Mouse (Mus musculus) bone marrow macrophage, adult 2 months (primary cell): Measurements from ENCODE around the gene Cdc37l1. TPM values are rescaled to one million over a fixed set of nuclear protein-coding genes. Genes with fewer than 3 reads are reported as not detected.

Experiments
- H3K27ac ChIP-seq: 2 replicates; pipeline ENCODE4 v1.5.1; 2012; ENCODE audit warnings: low read depth, low read length; ENCODE audit not compliant: insufficient read depth
- H3K4me1 ChIP-seq: 2 replicates; pipeline ENCODE4 v1.6.1; 2012; ENCODE audit warnings: low read length; ENCODE audit not compliant: control insufficient read depth, insufficient read depth
- H3K4me3 ChIP-seq: 2 replicates; pipeline ENCODE4 v1.5.1; 2012; ENCODE audit warnings: mild to moderate bottlenecking, low read length, moderate library complexity; ENCODE audit not compliant: insufficient read depth
- CTCF ChIP-seq: IDR thresholded peaks from 2 replicates; pipeline ENCODE4 v1.5.1; 2012; ENCODE audit warnings: low read depth, mild to moderate bottlenecking, low read length, moderate library complexity
- POLR2A ChIP-seq: IDR thresholded peaks from 2 replicates; pipeline ENCODE4 v1.6.1; 2012; ENCODE audit warnings: mild to moderate bottlenecking, low read depth, low read length, borderline replicate concordance
- polyA plus RNA-seq: library from polyadenylated mRNA; stranded (reverse); fragments of >200 nt; gene quantifications from 2 replicates; pipeline ENCODE4 v1.2.4, GENCODE M21; 2012; ENCODE audit not compliant: missing spikeins, insufficient read depth, insufficient read length

Gene Cdc37l1
- polyA plus RNA-seq, 1 experiment: 30.6 TPM

- H3K4me3 ChIP-seq: no peak overlapping the region
- H3K4me1 ChIP-seq: no peaks in the 10 kb centered on the region
- no peak for TF ChIP-seq CTCF
- no peak for TF ChIP-seq POLR2A
These were observed 65.3 kb downstream of the Cdc37l1 start for GRCm38 (mm10) chr19:29055469-29055868.

GRCm38 (mm10) chr19:29058741-29059140 lies 68.6 kb downstream of the Cdc37l1 start:
- TF ChIP-seq POLR2A: no peak
- TF ChIP-seq CTCF: no peak
- Histone ChIP-seq H3K4me3 (no peak overlapping the region), H3K27ac (no peak overlapping the region), H3K4me1 (peaks cover 2% of the 10 kb centered on the region; the same call in 1 of the 2 replicates)

More at GRCm38 (mm10) chr19:29055469-29055868, 65.3 kb downstream of the Cdc37l1 start:
- H3K27ac ChIP-seq: no peak overlapping the region

GRCm38 (mm10) chr19:29059688-29060087 lies 69.5 kb downstream of the Cdc37l1 start:
- Histone ChIP-seq H3K4me3 (no peak overlapping the region), H3K27ac (no peak overlapping the region), H3K4me1 (peaks cover 2% of the 10 kb centered on the region; the same call in 1 of the 2 replicates)
- TF ChIP-seq POLR2A (no peak), CTCF (no peak)

- Histone ChIP-seq H3K4me1 (peaks cover 2% of the 10 kb centered on the region; the same call in 1 of the 2 replicates), H3K27ac (no peak overlapping the region), H3K4me3 (no peak overlapping the region)
- TF ChIP-seq CTCF: no peak
- no peak for TF ChIP-seq POLR2A
These were observed 70.1 kb downstream of the Cdc37l1 start for GRCm38 (mm10) chr19:29060299-29060698.

GRCm38 (mm10) chr19:29063009-29063408 lies 72.9 kb downstream of the Cdc37l1 start:
- Histone ChIP-seq H3K27ac (no peak overlapping the region), H3K4me1 (peaks cover 5% of the 10 kb centered on the region; the same call in 1 of the 2 replicates), H3K4me3 (no peak overlapping the region)
- TF ChIP-seq CTCF (no peak), POLR2A (no peak)

DNA sequence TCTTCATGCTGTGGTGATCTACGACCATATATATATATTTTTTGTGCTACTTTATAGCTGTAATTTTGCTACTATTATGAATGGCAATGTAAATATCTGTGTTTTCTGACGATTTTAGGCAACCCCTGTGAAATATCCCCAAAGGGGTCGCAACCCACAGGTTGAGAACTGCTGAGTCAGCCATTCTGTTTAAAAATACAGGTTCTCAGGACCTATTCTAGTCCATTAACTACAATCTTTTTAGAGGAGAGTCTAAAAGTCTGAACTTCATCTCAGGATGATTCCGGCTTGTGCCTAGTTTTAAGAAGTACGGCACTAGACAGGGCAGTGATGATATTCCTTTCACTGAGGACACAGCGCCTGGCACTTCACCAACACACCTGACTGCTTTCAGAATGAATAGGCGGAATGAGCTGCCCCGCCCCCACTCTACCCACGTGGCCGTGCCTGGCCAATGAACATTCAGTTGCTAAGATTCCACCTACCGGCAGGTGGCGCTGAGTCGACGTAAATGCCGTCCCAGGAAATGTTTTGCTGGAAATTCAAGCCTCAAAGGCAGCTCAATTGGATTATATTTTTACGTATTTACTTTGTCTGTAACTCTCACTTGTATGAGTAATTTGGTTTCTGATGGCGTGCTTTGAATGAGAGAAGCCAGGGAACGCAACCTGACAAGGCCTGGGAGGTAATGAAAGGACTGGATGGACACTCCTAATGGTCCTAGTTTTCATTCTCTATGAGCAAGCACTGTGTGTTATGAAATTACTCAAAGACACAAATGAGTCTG lies 73.6 kb downstream of the Cdc37l1 start:
- TF ChIP-seq CTCF (peak; percentile 94), POLR2A (no peak)
- Histone ChIP-seq H3K4me3 (peak overlapping the region; percentile 50), H3K4me1 (peaks cover 5% of the 10 kb centered on the region; the same call in 1 of the 2 replicates), H3K27ac (peak overlapping the region; percentile 57)

GRCm38 (mm10) chr19:29064451-29065102 lies 74.4 kb downstream of the Cdc37l1 start:
- Histone ChIP-seq H3K27ac (peak overlapping the region; percentile 58), H3K4me3 (peak overlapping the region; percentile 50), H3K4me1 (peaks cover 5% of the 10 kb centered on the region; the same call in 1 of the 2 replicates)
- TF ChIP-seq POLR2A: no peak
- TF ChIP-seq CTCF: no peak

DNA sequence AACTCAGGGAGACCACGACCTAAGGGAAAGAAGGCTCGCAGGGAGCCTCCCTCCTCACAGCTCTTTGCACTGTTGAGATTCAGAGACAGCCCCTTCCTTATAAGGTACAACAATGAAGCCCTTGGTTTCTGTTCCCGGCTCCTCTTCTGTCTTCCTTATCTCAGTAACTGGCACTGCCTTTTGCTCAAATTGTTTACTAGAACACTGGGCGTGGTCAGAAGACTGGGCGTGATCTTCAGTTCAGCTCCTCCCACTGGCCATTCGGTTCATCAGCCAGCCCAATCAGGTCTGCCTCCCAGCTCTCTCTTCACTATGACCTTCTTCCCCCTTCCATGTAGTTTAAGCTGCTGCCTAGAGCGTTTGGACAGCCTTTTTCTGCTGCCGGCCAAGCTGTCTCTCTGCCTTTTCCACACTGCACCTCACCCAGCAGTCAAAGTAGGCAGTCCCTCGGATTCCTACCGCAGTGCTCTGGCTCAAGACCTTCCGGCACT lies 76.9 kb downstream of the Cdc37l1 start:
- Histone ChIP-seq H3K4me3 (no peak overlapping the region), H3K27ac (no peak overlapping the region), H3K4me1 (peaks cover 5% of the 10 kb centered on the region; the same call in 1 of the 2 replicates)
- no peak for TF ChIP-seq POLR2A
- no peak for TF ChIP-seq CTCF

DNA sequence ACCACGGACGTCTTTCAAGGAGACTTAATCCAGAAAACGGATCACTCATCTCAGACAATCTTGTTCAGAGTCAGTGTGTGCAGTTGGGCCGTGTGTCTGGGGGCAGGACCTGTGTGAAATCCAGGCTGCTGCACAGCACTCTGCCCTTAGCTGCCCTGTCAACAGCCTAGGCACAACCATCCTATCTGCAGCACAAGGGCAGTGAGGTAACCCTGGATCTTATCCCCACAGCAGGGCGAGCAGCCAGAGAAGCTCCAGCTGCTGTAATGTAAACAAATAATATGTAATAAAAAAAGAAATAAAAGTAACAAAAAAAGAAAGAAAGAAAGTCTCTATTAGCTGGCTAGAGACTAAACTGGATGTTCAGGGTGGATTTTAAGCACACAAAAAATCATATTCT lies 79.0 kb downstream of the Cdc37l1 start:
- H3K4me3 ChIP-seq: no peak overlapping the region
- H3K27ac ChIP-seq: no peak overlapping the region
- TF ChIP-seq POLR2A (no peak), CTCF (no peak)
- 0 out of 2 replicates have a peak, but pooled peaks cover 2% of the 10 kb centered on the region for H3K4me1 ChIP-seq
